11 mouse cellular contexts compared by ENCODE assay signal in genomic region chr7:123371501-123371900, GRCm38 (mm10). TPM values are rescaled to one million over a fixed set of nuclear protein-coding genes. Genes with fewer than 3 reads are reported as not detected.
DNase-seq lines count a peak whose midpoint lies in the region; ATAC-seq and TF ChIP-seq lines count a peak whose summit lies in the region.
"Had no signal": no experiment of that assay in that cellular context is flagged by ENCODE, and none has a peak within 500 bp of the region (broad histone marks: within the 10 kb centered on the region; RNA-seq: fewer than 3 reads in every experiment).

No protein-coding gene starts in this region.

- H3K36me3 ChIP-seq in lung, embryonic 14.5 days (ENCODE audit: insufficient read depth), result no peaks in the 10 kb centered on the region
- H3K36me3 ChIP-seq in hindbrain, embryonic 14.5 days (replicated peaks; ENCODE audit: control insufficient read depth, insufficient read depth), result no peaks in the 10 kb centered on the region

- H3K9me3 ChIP-seq in lung, embryonic 14.5 days (ENCODE audit: low read depth, low read length), result no peaks in the 10 kb centered on the region
- H3K9me3 ChIP-seq in hindbrain, embryonic 14.5 days (ENCODE audit: control insufficient read depth, low read length), result no peaks in the 10 kb centered on the region
- H3K9me3 ChIP-seq: forebrain, embryonic 13.5 days had no signal

- TF ChIP-seq CTCF in lung, embryonic 14.5 days (IDR thresholded peaks at IDR 0.05; ENCODE audit: low read depth), result peak; percentile 29
- no peak; the same call in 1 of the 2 replicates for TF ChIP-seq CTCF in lung, adult 2 months (IDR thresholded peaks at IDR 0.05; ENCODE audit: insufficient read depth, low read length)

- DNase-seq in adrenal gland, adult (ENCODE audit: inconsistent age in 2 of 2, low spot score in 1 of 2), result peak; percentile 71 to 86
- no peak for DNase-seq in adrenal gland, adult 18-20 months (ENCODE audit: low spot score in 2 of 2)
- DNase-seq in lung, embryonic 14.5 days, result peak; percentile 12
- DNase-seq in lung, adult 2 months, result no peak
- DNase-seq in hindbrain, embryonic 14.5 days (ENCODE audit: low spot score), result no peak
- DNase-seq in spleen, postnatal 4 days (ENCODE audit: low spot score in 2 of 2), result no peak
- DNase-seq: cerebellum, adult 18-20 months; retina, postnatal 1 day had no signal

- no peak overlapping the region for H3K27ac ChIP-seq in lung, embryonic 14.5 days (ENCODE audit: low read depth)
- H3K27ac ChIP-seq in hindbrain, embryonic 14.5 days, result no peak overlapping the region
- H3K27ac ChIP-seq: forebrain, embryonic 13.5 days had no signal

- no peak for TF ChIP-seq POLR2A in lung, adult 2 months (IDR thresholded peaks at IDR 0.05; ENCODE audit: borderline replicate concordance, extremely low read depth, low read depth, low read length)

- no peak overlapping the region for H3K4me2 ChIP-seq in lung, embryonic 14.5 days
- no peak overlapping the region for H3K4me2 ChIP-seq in hindbrain, embryonic 14.5 days (replicated peaks)

- WGBS in lung, embryonic 14.5 days, result 63% methylated on average over 3 of the region's 3 CpGs
- WGBS in lung, adult 2 months, result 48% methylated on average over 3 of the region's 3 CpGs
- WGBS in hindbrain, embryonic 14.5 days, result 67% methylated on average over 3 of the region's 3 CpGs

- H3K9ac ChIP-seq in lung, embryonic 14.5 days, result no peak overlapping the region
- H3K9ac ChIP-seq in hindbrain, embryonic 14.5 days, result no peak overlapping the region
- H3K9ac ChIP-seq: forebrain, embryonic 13.5 days had no signal

- no peak for ATAC-seq in lung, embryonic 14.5 days (ENCODE audit: insufficient read depth)
- ATAC-seq in granulocyte monocyte progenitor cell, adult 5-6 weeks (replicated peaks; ENCODE audit: poor library complexity, severe bottlenecking), result peak; percentile 13
- peak; percentile 21; the same call in 1 of the 2 replicates for ATAC-seq in neutrophil, adult 5-6 weeks (ENCODE audit: extremely low read depth, insufficient number of reproducible peaks, low FRiP score, poor library complexity, severe bottlenecking)
- ATAC-seq in hindbrain, embryonic 14.5 days (ENCODE audit: low FRiP score), result no peak
- ATAC-seq: forebrain, embryonic 13.5 days had no signal

- no peaks in the 10 kb centered on the region for H3K27me3 ChIP-seq in lung, embryonic 14.5 days (ENCODE audit: insufficient read depth, low read length)
- H3K27me3 ChIP-seq in hindbrain, embryonic 14.5 days (ENCODE audit: control insufficient read depth, insufficient read depth, low read length), result no peaks in the 10 kb centered on the region

- peaks cover 6% of the 10 kb centered on the region; the same call in 1 of the 2 replicates for H3K4me1 ChIP-seq in lung, embryonic 14.5 days (ENCODE audit: insufficient read depth)
- peaks cover 17% of the 10 kb centered on the region for H3K4me1 ChIP-seq in lung, adult 2 months (ENCODE audit: control insufficient read depth, insufficient read depth, low read length)
- peaks cover 19% of the 10 kb centered on the region for H3K4me1 ChIP-seq in hindbrain, embryonic 14.5 days (replicated peaks; ENCODE audit: control insufficient read depth, insufficient read depth, low read length)

- no peak overlapping the region for H3K4me3 ChIP-seq in lung, embryonic 14.5 days (ENCODE audit: low read depth, low read length)
- no peak overlapping the region for H3K4me3 ChIP-seq in lung, adult 2 months (replicated peaks; ENCODE audit: extremely low read depth, low read depth, low read length)
- H3K4me3 ChIP-seq in hindbrain, embryonic 14.5 days (replicated peaks; ENCODE audit: low read length), result no peak overlapping the region
- H3K4me3 ChIP-seq: forebrain, embryonic 13.5 days had no signal

RNA-seq across cellular contexts. Expression of gene Arhgap17, which starts 1.8 kb away (rescaled TPM):
- 10 to 100 TPM; 35.6 to 51.9 TPM for total RNA-seq in adrenal gland, adult 18-20 months (2021)
- 26.1 and 27.1 TPM in 2 replicates for polyA plus RNA-seq in lung, embryonic 14.5 days (2014; fragmentation: Nextera tagmentation; extraction: Ambion mirVana)
- polyA plus RNA-seq in lung, adult 2 months (2012; rRNA removed), result 28.5 and 35.3 TPM in 2 replicates
- 95.5 and 117 TPM in 2 replicates for total RNA-seq in granulocyte monocyte progenitor cell, adult 5-6 weeks (2014; fragmentation: Nextera tagmentation)
- 28.7 and 33.8 TPM in 2 replicates for total RNA-seq in granulocyte monocyte progenitor cell, adult 5-6 weeks (2017)
- total RNA-seq in neutrophil, adult 5-6 weeks (2017), result 105 and 107 TPM in 2 replicates
- 11.4 and 11.7 TPM in 2 replicates for polyA plus RNA-seq in hindbrain, embryonic 14.5 days (2014; fragmentation: Nextera tagmentation; extraction: Ambion mirVana)

RNA-seq across cellular contexts. Expression of gene Lcmt1, which starts 1.9 kb away (rescaled TPM):
- 10 to 100 TPM; 25.9 to 26.6 TPM for total RNA-seq in adrenal gland, adult 18-20 months (2021)
- polyA plus RNA-seq in lung, embryonic 14.5 days (2014; fragmentation: Nextera tagmentation; extraction: Ambion mirVana), result 43.9 and 46.8 TPM in 2 replicates
- polyA plus RNA-seq in lung, adult 2 months (2012; rRNA removed), result 15.2 and 17.8 TPM in 2 replicates
- total RNA-seq in granulocyte monocyte progenitor cell, adult 5-6 weeks (2014; fragmentation: Nextera tagmentation), result 36.7 and 44.7 TPM in 2 replicates
- 37.2 and 54.8 TPM in 2 replicates for total RNA-seq in granulocyte monocyte progenitor cell, adult 5-6 weeks (2017)
- 9.0 and 11.1 TPM in 2 replicates for total RNA-seq in neutrophil, adult 5-6 weeks (2017)
- polyA plus RNA-seq in hindbrain, embryonic 14.5 days (2014; fragmentation: Nextera tagmentation; extraction: Ambion mirVana), result 106 and 110 TPM in 2 replicates

Comparison
In these comparisons a context has a peak if more than half of its experiments do, and no peak if none do; other contexts are left out.
1. DNase-seq: peak in adrenal gland, adult (2 of 2) and lung, embryonic 14.5 days (single experiment); none in adrenal gland, adult 18-20 months (0 of 2), lung, adult 2 months (single experiment), hindbrain, embryonic 14.5 days (single experiment) and spleen, postnatal 4 days (0 of 2).
2. ATAC-seq: peak in granulocyte monocyte progenitor cell, adult 5-6 weeks (single experiment) and neutrophil, adult 5-6 weeks (single experiment); none in lung, embryonic 14.5 days (single experiment) and hindbrain, embryonic 14.5 days (single experiment).